Mouse (Mus musculus) midbrain, embryonic 10.5 days (tissue): Measurements from ENCODE around the gene Erbb2. TPM values are rescaled to one million over a fixed set of nuclear protein-coding genes. Genes with fewer than 3 reads are reported as not detected.

Source experiments
- DNase-seq: peaks from one replicate; pipeline ENCODE4 v3.0.0-alpha.2; 2017; ENCODE audit warnings: low spot score
- H3K27ac ChIP-seq: fragments of 300-500 bp; sonication (generic); replicated peaks from 2 replicates; pipeline ENCODE4 v1.5.1; 2016; ENCODE audit warnings: mild to moderate bottlenecking
- H3K27me3 ChIP-seq: fragments of 300-500 bp; sonication (generic); 2 replicates; pipeline ENCODE4 v1.6.1; 2016; ENCODE audit warnings: low read depth, mild to moderate bottlenecking; ENCODE audit not compliant: poor library complexity, severe bottlenecking
- H3K36me3 ChIP-seq: fragments of 300-500 bp; sonication (generic); 2 replicates; pipeline ENCODE4 v1.6.1; 2016; ENCODE audit warnings: mild to moderate bottlenecking, moderate library complexity
- H3K4me1 ChIP-seq: fragments of 300-500 bp; sonication (generic); 2 replicates; pipeline ENCODE4 v1.6.1; 2016
- H3K4me3 ChIP-seq: fragments of 300-500 bp; sonication (generic); 2 replicates; pipeline ENCODE4 v1.5.1; 2016; ENCODE audit warnings: mild to moderate bottlenecking, moderate library complexity
- H3K9me3 ChIP-seq: fragments of 300-500 bp; sonication (generic); replicated peaks from 2 replicates; pipeline ENCODE4 v1.6.1; 2016; ENCODE audit warnings: mild to moderate bottlenecking
- WGBS: fragments of 180-500 bp; shearing (Covaris S2); methylation state at CpG from one replicate; pipeline ENCODE4 v1.1.7; 2016; 5-methylcytosine and 5-hydroxymethylcytosine counted together
- polyA plus RNA-seq: library from polyadenylated mRNA; unstranded; fragments of >200 nt; fragmentation: Nextera tagmentation; extraction: Ambion mirVana; gene quantifications from 2 replicates; pipeline ENCODE4 v1.2.1, GENCODE M21; 2016

The Erbb2 gene
- polyA plus RNA-seq, 1 experiment from 2014 or later = 21.8 TPM

- H3K4me3 ChIP-seq = peak overlapping the region; percentile 70
- H3K27me3 ChIP-seq = peaks cover 55% of the 10 kb centered on the region
- H3K4me1 ChIP-seq = peaks cover 19% of the 10 kb centered on the region
- peak; percentile 84 for DNase-seq
- no peaks in the 10 kb centered on the region for H3K9me3 ChIP-seq
- no peaks in the 10 kb centered on the region for H3K36me3 ChIP-seq
- under 1% methylated on average over 58 of the region's 64 CpGs for WGBS
- H3K27ac ChIP-seq = peak overlapping the region; percentile 82
These were observed 45.3 kb downstream of the Erbb2 start for GRCm38 (mm10) chr11:98457367-98458120.

- 4% methylated on average over 30 of the region's 30 CpGs for WGBS
- Histone ChIP-seq H3K27me3 (peaks cover 56% of the 10 kb centered on the region), H3K9me3 (no peaks in the 10 kb centered on the region), H3K4me3 (peak overlapping the region; percentile 70), H3K4me1 (peaks cover 19% of the 10 kb centered on the region), H3K27ac (peak overlapping the region; percentile 82), H3K36me3 (no peaks in the 10 kb centered on the region)
- no peak for DNase-seq
These were observed 46.1 kb downstream of the Erbb2 start for GRCm38 (mm10) chr11:98458121-98458990.

GRCm38 (mm10) chr11:98459071-98459741, 46.9 kb downstream of the Erbb2 start:
- DNase-seq = no peak
- Histone ChIP-seq H3K4me1 (peaks cover 19% of the 10 kb centered on the region), H3K27me3 (peaks cover 56% of the 10 kb centered on the region), H3K36me3 (no peaks in the 10 kb centered on the region), H3K4me3 (no peak overlapping the region), H3K9me3 (no peaks in the 10 kb centered on the region), H3K27ac (no peak overlapping the region)
- 19% methylated on average over 11 of the region's 11 CpGs for WGBS

DNA sequence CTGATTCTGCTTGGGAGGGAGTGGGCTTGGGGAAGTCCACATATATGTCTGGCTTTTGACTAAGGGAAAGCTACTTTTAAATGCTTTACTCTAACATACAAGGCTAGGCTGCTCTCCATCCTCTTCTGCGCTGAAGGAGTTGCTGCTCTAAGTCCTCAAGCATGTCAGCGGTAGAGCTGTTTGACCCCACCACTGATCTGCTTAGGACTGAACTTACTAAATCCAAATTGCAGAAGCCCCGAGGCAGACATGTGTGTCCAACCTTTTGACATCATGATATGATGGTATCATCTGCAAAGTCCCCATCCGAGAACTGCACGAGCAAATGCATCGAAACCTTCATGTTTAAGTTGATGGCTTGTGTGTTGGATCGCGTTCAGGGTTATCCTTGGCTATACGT, 47.6 kb downstream of the Erbb2 start:
- Histone ChIP-seq H3K27ac (no peak overlapping the region), H3K4me1 (peaks cover 19% of the 10 kb centered on the region), H3K4me3 (no peak overlapping the region), H3K27me3 (peaks cover 56% of the 10 kb centered on the region), H3K9me3 (no peaks in the 10 kb centered on the region), H3K36me3 (no peaks in the 10 kb centered on the region)
- no peak for DNase-seq
- 80% methylated on average over 9 of the region's 9 CpGs for WGBS

DNA sequence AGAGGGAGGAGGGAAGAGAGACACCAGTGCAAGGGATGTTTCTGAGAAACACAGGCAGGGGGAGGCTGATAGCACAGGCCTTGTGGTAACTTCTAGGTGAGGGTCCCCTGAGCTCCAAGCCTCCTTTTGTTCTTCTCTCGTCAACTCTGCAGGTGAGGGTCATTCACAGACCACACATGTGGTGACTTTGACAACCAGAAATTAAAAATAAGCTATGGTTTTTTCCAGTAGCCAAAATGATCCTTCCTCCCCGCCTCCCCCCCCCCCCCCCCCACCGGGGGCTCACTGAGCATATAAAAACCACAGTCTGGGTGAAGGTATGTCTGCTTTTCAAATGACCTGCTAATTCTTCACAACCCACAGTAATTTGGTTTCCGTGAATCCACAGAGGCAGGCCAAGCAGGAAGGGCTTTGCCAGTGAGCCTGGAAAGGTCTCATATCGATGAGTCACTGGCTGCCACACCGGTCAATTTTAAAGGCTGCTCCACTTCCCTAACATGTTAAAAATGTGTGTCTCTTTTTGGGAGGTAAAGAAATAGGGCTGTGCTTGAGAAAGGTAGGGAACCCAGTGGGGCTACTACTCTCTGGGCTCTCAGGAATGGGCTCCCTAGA, 48.9 kb downstream of the Erbb2 start:
- no peaks in the 10 kb centered on the region for H3K36me3 ChIP-seq
- no peak overlapping the region for H3K4me3 ChIP-seq
- no peak overlapping the region for H3K27ac ChIP-seq
- DNase-seq = no peak
- 56% methylated on average over 6 of the region's 6 CpGs for WGBS
- H3K4me1 ChIP-seq = peaks cover 19% of the 10 kb centered on the region
- H3K9me3 ChIP-seq = no peaks in the 10 kb centered on the region
- H3K27me3 ChIP-seq = peaks cover 49% of the 10 kb centered on the region

DNA sequence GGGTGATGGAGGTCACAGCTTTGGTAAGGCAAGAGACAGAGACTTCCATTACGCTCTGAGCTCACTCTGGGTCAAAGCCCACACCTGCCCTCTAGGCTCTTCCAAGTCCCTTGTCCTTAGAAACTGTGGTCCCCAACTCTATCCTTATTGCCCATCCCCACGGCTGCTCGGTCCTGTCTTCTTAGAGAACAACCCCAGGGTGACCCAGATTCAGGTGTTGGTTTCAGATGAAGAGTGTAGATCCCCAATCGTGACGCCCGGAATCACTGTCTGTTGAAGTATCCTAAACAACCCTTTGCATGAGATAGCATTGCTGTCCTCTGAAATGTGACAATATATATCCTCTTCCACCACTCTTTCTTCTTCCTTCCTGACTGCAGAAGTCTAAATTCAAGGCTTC, 50.0 kb downstream of the Erbb2 start:
- WGBS = 92% methylated on average over 6 of the region's 6 CpGs
- Histone ChIP-seq H3K27ac (no peak overlapping the region), H3K36me3 (no peaks in the 10 kb centered on the region), H3K27me3 (peaks cover 49% of the 10 kb centered on the region), H3K4me3 (no peak overlapping the region), H3K4me1 (peaks cover 16% of the 10 kb centered on the region), H3K9me3 (no peaks in the 10 kb centered on the region)
- no peak for DNase-seq

GRCm38 (mm10) chr11:98463911-98464310, 51.6 kb downstream of the Erbb2 start:
- 86% methylated on average over 9 of the region's 9 CpGs for WGBS
- no peaks in the 10 kb centered on the region for H3K9me3 ChIP-seq
- no peak overlapping the region for H3K4me3 ChIP-seq
- H3K36me3 ChIP-seq = no peaks in the 10 kb centered on the region
- H3K4me1 ChIP-seq = 0 out of 2 replicates have a peak, but pooled peaks cover under 1% of the 10 kb centered on the region
- no peak overlapping the region for H3K27ac ChIP-seq
- no peak for DNase-seq
- H3K27me3 ChIP-seq = peaks cover 37% of the 10 kb centered on the region

DNA sequence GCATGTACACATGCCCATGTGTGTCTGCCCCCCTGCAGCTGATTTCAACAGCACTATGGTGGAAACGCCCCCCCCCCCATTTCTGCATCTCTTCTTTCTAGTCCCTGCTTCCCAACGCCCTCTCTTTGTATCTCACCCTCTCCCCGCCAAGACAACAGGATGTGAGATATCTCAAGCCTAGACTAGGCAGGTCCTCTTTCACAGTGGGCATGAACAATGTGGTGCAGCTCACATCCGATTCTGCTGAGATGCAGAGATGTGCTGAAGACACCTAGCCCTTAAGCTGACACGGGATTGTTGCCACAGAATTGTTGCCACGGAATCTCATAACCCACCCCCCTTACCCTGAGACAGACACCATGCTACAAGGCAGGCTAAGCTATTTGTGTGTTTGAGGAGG, 52.2 kb downstream of the Erbb2 start:
- Histone ChIP-seq H3K36me3 (no peaks in the 10 kb centered on the region), H3K4me1 (no peaks in the 10 kb centered on the region), H3K9me3 (no peaks in the 10 kb centered on the region), H3K27ac (no peak overlapping the region), H3K27me3 (peaks cover 31% of the 10 kb centered on the region), H3K4me3 (no peak overlapping the region)
- WGBS = 92% methylated on average over 6 of the region's 6 CpGs
- DNase-seq = no peak

- no peak for DNase-seq
- H3K27me3 ChIP-seq = peaks cover 10% of the 10 kb centered on the region
- WGBS = 84% methylated on average over 22 of the region's 22 CpGs
- H3K9me3 ChIP-seq = no peaks in the 10 kb centered on the region
- peaks cover 30% of the 10 kb centered on the region for H3K4me1 ChIP-seq
- no peak overlapping the region for H3K4me3 ChIP-seq
- H3K27ac ChIP-seq = no peak overlapping the region
- no peaks in the 10 kb centered on the region for H3K36me3 ChIP-seq
These were observed 57.8 kb downstream of the Erbb2 start for GRCm38 (mm10) chr11:98469761-98470714.

- H3K9me3 ChIP-seq = no peaks in the 10 kb centered on the region
- WGBS = 82% methylated on average over 6 of the region's 6 CpGs
- no peaks in the 10 kb centered on the region for H3K36me3 ChIP-seq
- H3K4me3 ChIP-seq = no peak overlapping the region
- no peak for DNase-seq
- peaks cover 10% of the 10 kb centered on the region for H3K27me3 ChIP-seq
- H3K4me1 ChIP-seq = peaks cover 30% of the 10 kb centered on the region
- H3K27ac ChIP-seq = no peak overlapping the region
These were observed 58.5 kb downstream of the Erbb2 start for GRCm38 (mm10) chr11:98470795-98471194.

DNA sequence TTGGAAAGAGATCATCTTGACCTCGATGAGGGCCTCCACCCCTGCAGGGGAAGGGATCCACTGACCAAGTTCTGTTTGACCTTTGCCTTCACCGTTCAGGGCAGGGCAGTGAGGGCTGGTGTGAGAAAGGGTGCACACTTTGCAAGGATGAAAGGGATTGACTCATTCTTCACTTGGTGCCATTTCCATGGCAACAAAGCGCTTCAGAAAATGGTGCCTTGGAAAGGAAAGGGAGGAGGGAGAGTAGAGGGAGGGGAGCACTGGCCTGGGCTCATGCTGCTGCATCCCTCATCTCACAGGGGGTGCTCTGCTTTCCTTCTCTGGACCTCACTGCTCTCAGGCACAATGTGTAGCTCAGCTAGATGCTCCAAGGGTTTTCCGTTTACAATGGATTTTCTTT, 60.4 kb downstream of the Erbb2 start:
- H3K27ac ChIP-seq = peak overlapping the region; percentile 42; the same call in 1 of the 2 replicates
- no peaks in the 10 kb centered on the region for H3K36me3 ChIP-seq
- peaks cover 30% of the 10 kb centered on the region for H3K4me1 ChIP-seq
- WGBS = 33% methylated on average over 4 of the region's 4 CpGs
- peaks cover 10% of the 10 kb centered on the region for H3K27me3 ChIP-seq
- peak; percentile 29 for DNase-seq
- H3K4me3 ChIP-seq = no peak overlapping the region
- no peaks in the 10 kb centered on the region for H3K9me3 ChIP-seq
